Mouse (Mus musculus) heart, postnatal 36 days (tissue): ENCODE measurements around the gene Prss48. TPM values are rescaled to one million over a fixed set of nuclear protein-coding genes. Genes with fewer than 3 reads are reported as not detected.
A peak's percentile ranks its signal among the peaks of the same experiment; 100 is the strongest.

Experiments
- DNase-seq, 2 experiments: peaks; one replicate each; pipeline ENCODE4 v3.0.0; 2021 to 2022
- intact Hi-C: fragments of 180-260 bp; cut with DNase I; formaldehyde crosslinking; loops from one replicate; pipeline ENCODE4 v1.15.1; 2025
- total RNA-seq, 2 experiments: library from RNA; stranded (reverse); gene quantifications; 2 replicates each; pipeline ENCODE4 v1.2.3; 2021

Gene Prss48
- not detected for total RNA-seq

DNA sequence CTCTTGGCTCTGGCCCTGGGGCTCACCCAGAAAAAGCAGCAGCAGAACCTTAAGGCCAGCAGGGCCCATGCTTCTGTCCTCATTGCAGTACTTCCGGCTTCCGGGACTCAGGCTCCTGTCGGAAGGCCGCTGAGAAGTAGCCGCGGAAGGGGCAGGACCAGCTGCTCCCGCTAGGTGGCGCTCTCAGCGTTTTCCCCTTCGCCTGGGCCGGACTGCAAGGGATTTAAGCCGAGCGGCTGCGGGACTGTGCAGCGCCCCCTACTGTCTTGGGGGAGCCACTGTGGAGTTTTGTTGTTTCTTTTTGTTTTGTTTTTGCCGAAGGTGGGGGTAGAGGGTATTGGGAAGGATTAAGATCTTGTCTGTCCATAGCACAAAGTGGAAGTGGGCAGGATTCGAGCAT is at the start of gene Prss48:
Gene Prss48, minus strand, starts transcription at position 69 of the 400 bp plus-strand sequence.
- peak in 1 of 2 experiments; percentile 7 for DNase-seq
- intact Hi-C loops = no loop called here

DNA sequence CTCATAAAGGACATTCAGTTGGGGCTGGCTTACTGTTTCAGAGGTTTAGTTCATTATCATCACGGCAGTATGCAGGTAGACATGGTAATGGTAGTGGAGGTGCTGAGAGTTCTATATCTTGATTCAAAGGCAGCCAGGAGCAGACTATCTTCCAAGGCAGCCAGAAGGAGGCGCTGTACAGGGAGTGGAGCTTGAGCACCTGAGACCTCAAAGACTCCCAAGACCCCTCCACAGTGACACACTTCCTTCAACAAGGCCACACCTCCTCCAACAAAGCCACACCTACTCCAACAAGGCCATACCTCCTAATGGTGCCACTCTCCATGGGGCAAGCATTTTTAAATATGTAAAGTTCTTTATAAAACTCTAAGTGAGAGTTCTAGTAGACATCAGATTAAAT is 46.8 kb upstream of the Prss48 start:
- no peak for DNase-seq
- intact Hi-C loops = no loop called here

DNA sequence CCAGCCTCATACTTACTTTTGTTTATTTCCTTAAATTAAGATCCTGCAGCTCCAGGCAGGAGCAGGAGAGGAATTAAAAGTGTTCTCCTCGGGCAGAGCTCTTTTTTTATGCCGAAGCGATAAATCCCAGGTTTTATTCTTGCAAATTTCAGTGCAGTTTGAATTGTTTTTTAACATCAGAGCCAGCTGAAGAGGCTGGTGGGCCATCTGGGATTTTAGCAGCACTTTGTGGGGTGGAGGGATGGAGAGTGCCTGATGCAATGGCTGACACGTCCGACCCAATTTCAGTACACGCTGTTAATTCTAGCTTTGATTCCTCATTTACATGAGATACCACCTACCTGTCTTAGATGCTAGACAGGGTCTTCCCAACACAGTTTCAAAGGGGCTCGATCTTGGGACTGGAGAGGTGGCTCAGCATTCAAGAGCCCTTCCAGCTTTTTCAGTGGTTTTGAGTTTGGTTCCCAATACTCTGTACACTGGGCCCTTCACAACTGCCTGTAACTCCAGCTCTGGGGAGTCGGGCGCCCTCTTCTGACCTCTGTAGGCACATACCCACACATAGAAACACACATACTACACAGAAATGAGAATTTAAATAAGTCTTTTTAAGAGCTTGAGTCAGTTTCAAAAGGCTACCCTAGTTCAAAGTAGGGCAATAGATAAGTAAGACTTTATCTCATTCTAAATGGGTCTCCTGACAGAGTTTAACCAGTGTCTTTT is 45.6 kb upstream of the Prss48 start:
- no peak for DNase-seq
- intact Hi-C loops = no loop called here

DNA sequence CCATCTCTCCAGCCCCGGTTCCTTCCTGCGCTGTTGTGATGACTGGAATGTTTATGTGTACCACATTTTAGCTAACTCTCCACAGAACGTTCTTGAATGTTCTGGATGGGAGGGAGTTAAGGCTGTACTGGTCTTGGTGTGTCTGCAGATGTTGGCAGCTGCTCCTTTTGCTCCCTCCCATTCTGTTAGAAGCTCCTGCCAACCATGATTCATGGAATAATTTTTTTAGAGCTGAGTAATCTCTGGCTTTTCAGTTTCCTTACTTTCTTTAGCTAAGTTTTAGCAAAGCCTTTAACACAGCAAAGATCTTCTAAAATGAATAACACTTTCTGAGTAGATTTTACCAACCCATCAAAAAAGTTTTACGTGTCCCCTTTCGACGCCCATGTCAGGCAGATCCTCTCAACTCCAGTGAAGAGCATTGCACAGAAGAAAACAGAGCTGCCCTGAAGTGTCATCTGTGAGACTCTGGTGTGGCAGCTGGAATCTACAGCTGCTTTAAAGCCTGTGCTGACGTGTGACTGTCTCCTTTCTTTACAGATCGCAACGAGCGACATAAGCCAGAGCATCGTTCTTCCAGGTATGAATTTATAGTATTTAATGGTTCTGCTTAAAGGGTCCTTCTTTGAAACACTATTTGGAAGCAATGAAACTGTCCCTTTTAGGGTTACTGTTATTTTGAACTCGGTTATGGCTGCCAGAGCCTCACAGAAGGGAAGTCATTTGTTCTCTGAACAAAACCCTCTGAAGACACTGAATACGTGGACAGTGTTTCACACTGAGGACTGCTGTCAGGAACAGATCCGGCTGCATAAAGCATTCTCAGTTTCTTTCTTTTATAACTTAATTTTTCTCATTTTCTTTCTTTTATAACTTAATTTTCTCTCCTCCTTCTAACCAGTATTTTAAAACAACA is 38.3 kb upstream of the Prss48 start:
- intact Hi-C loops = no loop called here

DNA sequence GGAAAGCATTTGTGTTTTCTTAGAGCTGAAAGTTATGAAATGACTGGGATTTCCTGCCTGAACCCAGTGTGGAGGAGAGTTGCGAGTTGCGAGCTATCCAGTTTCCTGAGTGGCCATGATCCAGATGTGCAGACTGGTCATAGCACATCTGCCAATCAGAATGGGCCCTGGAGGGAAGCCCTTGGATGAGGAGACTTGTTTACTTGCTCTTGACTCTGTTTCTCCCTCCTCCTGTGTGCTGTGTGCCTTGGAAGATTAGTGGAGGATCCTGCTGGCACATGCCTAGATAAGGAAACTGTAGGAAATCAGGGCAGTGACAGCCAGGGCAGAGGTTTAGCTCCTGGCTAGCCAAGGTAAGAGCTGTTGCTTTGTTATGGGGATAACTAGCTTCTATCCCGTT is 36.4 kb upstream of the Prss48 start:
- intact Hi-C loops = no loop called here
- DNase-seq = peak; percentile 53 to 66

More for the DNA sequence above, 38.3 kb upstream of the Prss48 start:
- DNase-seq = peak; percentile 18 to 53

DNA sequence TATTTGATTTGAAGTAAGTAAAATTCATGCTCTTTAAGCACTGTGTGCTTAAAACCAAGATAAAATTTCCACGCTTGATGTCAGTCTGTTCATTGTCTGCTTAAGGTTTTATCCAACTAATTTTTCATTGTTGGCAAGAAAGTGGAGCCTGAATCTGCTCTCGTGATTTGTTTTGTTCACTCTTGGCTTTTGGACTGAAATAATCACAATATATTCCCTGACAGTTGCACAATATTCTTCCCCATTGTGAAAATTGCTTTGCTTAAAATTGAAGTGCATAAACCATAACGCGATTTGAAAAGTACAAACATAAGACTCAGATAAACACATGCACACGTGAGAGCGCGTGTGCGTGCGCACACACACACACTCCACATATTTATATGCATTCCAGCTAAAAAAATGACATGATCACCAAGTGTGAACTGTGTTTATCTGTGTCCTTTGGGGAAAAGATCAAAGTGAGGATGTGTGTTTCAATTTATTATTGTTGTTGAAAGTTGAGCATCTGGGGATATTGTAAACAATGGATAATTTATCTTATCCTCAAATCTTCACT is 35.7 kb upstream of the Prss48 start:
- intact Hi-C loops = no loop called here
- DNase-seq = no peak

DNA sequence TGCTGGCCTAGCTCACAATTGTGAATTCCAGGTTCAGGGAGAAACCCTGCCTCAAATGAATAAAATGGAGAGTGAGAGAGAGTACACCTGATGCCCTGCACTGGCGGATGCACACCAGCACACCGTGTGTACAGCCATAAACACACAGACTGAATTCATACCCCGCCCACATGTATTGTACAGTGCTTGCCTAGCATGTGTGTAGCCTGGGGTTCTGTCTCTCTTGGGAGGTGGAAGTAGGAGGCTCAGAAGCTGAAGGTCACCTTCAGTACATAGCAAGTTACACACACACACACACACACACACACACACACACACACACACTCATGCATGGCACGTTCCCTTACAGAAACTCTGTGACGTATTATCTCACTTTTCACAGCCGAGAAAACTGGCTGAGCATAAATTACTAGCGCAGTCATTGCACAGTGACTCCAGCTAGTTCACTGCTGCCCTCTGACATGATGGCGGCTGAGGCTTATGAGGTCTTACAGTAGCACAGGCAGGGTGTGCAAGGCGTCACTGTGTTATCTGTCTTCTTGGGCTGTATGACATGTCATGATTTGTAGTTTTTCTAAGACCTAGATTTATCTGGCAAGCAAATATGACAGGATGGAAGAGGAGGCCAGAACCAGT is 31.3 kb upstream of the Prss48 start:
- intact Hi-C loops = no loop called here
- DNase-seq = no peak

DNA sequence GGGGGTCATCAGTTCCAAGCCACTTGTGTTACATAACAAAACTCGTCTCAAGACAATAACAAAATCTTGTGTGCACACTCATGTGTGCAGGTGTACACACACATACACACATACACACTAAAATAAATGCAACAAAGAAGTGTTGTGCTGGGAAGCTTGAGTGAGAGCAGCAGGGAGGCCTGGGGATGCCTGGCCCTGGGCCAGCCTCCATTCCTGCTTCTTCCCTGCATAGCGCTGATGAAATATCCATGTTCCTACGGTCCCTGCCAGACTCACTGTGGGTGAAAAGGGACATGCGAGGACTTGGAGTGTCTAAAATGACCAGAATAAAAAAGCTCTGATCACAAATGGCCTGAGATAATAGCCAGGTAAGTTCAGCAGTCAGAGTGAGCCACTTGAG is 28.3 kb upstream of the Prss48 start:
- intact Hi-C loops = no loop called here
- no peak for DNase-seq

DNA sequence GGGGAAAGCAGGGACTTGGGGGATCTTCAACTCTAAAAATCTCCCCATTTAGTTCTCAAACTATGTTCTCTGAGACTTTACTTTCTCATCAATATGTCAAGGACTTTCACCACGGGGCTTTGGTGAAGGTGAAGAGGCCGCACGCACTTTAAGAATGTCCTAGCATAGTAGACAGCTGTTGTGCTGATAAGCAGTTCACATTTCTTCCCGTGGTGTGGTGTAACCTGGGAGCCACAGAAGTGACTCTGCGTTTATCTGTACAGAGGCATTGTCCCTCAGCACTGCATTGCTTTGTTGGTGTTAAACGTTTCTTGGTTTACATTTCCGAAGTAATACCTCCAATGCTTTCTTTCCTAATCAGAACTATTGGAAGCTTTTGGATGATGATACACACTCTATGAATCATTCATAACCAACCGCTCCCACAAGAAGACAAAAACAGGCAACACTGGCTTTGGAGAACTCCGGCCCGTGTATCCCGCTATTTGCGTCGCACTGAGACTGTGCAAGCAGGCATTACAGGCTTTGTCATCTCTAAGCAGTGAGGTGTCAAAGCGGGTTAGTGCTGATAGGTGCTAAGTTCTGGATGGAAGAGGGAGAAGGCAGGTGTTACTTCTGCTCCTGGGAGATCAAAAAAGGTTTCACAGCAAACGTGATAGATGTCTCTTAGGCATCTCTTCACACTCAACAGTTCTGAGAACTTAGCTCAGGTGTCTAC is 26.5 kb upstream of the Prss48 start:
- no peak for DNase-seq
- intact Hi-C loops = no loop called here

DNA sequence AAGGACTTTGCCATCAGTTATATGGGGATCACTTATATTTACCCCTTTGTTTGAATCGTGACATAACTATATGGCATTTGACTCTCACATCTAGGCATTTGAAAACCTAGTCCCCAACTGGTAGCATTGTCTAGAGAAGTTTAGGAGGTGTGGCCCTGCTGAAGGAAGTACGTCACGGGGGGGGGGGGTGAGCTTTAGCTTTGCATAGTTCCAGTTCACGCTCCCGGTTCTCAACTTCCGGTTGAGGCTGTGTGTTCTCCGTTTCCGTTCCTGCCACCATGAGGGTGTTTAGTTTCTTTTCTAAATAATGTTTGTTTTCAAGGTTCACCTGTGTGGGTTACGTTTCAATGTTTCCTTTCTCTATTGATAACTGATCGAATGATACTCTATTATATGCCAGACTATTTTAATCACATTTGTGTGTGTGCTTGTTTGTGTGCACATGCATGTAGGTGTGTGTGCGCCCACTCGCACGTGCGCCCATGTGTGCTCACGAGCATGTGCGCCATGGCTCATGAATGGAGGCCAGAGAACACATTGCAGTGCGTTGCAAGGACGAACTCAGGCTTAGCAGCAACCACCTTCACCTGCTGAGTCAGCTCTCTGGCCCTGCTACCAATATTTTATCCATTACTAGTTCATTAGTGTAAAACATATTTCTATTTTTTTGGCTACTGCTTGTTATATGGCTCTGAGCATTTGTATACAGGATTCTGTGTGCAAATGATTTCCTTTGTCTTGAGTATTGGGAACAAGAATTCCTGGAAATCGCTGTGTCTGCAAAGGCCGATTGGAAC is 23.2 kb upstream of the Prss48 start:
- DNase-seq = no peak
- intact Hi-C loops = no loop called here

DNA sequence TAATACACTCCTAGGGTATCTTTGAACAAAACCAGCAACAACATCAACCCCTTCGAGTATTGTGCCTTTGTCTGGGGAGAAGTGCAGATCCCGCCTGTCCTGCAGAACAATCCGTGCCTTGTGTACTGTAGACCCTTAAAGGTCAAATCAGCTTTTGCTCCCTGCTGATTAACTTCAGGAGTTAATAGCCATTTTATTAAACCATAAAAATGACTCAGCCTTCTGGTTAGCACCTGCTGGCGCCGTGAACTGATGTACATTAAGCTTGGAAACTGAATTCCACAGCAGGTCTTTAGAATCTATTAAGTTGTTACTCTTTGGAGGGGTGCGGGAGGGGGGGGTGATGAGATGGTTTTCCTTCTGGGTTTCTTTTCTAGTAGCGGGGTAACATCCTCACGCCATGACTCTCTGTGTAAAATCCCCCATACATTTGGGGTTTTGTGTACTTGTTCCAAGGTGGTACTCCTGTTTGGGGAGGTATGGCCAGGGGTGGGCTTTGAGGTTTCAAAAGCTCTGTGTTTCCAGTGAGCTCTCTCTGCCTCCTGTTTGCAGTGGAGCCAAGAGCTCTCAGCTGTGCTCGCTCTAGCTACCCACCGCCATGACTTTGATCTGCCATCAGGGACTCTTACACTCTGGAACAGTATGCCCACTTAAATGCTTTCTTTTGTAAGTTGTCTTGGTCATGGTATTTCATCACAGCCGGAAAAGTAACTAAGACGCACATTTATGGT is 21.9 kb upstream of the Prss48 start:
- no peak for DNase-seq
- intact Hi-C loops = no loop called here

DNA sequence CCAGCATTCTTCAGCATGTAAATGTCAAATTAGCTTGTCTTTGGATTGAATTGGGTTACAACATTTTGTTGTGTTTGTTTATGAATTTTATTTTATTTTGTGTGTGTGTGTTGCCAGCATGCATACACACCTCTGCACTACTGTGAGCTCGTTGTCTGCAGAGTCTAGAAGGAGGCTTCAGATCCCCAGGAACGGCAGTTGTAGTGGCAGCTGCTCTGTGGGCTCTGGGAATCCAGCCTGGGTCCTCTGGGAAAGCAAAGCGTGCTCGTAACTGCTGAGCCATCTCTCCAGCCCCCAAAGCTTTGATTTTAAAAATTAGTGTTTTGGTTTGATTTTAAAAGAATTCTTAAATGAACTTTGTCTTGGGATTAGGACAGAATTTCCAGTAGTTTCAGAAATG is 19.4 kb upstream of the Prss48 start:
- no peak for DNase-seq
- intact Hi-C loops = no loop called here

DNA sequence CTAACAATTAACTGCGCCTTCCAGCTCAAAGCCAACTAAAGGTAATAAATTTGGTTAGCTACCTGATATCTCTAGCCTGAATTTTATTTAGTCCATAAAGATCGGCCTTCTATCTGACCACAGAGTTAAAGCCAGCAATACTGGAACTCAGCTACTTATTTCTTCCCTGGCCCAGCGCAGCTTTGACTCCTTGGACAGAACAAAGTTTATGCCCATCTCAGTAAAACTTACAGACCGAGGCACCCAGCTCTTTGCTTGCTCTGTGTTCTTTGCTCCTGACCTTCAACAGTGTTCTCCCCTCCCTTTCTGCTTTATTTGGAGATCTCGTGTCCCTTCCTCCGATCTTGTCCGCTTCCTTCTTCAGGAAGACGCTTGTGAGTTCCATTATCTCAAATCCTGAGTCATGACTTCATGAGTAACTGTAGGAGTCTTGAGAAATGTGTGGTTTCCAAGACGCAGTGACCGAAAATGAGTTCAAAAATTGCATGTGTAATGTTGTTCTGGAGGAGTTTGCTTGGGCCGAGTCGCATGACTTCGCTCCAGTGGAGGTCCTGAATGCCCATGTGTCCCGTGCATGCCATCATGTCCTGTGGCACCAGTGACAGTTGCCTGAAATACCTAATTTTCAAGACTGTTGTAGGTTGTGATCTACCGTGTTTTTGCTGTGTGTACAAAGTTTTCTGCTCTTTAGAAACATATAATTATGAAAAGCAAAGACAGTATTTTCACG is 18.8 kb upstream of the Prss48 start:
- intact Hi-C loops = no loop called here

DNA sequence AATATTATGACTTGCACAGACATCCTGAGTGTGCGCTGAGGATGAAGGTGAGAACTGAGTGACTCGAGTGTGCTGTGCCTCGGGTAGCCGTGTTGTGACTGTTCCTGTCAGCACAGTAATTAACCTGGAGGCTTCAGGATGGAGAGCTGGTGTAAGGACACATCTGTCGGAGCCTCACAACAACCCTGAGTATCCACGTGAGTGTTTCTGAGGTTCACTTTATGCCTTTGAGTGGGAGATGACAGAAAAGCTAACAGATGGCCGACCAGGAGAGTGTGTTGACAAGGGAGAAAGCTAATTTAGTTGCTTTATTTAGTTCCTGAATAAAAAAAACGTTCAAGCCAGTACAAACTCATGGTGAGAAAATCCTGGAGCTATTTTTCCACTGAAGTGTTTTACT is 15.2 kb upstream of the Prss48 start:
- no peak for DNase-seq
- intact Hi-C loops = no loop called here

More for the DNA sequence above, 18.8 kb upstream of the Prss48 start:
- no peak for DNase-seq

DNA sequence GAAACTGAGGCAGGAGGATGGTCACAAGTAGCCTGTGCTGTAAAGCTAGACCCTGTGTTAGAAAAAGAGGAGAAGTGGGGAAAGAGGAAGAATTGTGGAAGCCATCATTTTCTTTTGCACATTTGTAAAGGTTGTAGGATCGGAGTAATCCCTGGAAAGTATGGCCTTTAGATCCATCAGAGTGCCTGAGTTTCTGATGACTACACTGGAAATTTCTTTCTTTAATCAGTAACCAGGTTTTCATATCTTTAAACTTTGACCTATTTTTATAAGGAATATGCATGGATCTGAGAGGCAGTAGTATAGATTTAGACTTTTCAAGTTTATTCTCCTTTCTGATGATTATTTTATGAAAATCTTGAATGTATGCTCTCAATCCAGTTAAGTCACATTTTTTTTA is 14.7 kb upstream of the Prss48 start:
- intact Hi-C loops = no loop called here
- DNase-seq = no peak

DNA sequence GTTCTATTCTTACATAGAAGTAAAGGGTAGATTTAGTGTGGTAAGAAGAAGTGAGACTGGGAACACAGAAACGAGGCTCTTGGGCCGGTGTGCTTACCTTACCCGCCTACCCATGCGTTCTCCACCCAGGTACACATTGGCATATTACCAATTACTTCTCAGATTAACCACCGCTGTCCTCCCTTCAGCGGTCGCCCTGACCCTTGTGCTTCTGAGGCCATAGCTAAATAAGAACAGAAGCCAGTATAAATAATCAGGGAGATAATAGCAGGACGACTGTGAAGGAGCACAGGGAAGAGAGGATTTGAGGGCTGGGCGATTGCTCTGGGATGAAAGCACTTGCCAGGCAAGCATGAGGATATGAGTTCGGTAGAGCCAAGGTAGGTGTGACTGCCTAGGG is 11.5 kb upstream of the Prss48 start:
- DNase-seq = no peak
- intact Hi-C loops = no loop called here

DNA sequence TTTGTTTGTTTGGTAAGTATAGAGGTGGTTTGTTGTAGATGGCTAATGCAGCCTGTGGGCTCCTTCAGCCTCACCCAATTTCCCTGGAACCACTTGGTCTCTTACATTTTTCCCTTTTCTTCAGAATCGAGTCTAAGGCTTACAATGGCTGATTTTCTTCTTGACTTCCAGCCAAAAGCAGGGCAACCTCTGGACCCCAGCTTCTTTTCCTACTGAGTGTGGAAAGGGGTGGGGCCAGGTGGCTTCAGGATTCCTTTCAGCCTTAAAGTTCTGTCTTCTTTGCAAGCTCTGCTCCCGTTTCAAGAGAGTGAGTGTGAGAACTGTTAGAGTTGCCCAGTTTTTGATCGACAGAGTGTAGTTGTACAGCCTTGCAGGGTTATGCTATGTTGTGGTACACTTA is 9.5 kb upstream of the Prss48 start:
- DNase-seq = no peak
- intact Hi-C loops = no loop called here

DNA sequence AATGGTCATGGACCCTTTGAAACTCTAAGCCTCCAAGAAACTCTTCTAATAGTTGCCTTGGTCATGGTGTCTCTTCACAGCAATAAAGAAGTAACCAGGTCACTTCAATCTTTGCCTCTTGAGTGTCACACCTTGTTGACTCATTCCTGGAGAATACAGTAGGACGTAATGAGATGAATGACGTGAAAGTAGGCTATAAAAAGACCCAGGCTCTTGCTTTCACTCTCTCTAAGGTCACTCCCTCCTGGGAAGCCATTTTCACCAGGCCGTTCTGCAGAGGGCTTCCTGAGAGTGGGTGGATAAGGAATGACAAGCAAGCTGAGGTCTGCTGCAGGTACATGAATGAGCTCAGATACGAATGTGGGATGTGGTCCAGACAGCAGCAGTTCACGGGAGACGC is 9.1 kb upstream of the Prss48 start:
- DNase-seq = no peak
- intact Hi-C loops = no loop called here
